Mouse (Mus musculus): ENCODE measurements around the gene Crb3. TPM values are rescaled to one million over a fixed set of nuclear protein-coding genes. Genes with fewer than 3 reads are reported as not detected.

Crb3 gene
- polyA plus RNA-seq (2012; rRNA removed), result 2.0 and 2.4 TPM in 2 replicates

GRCm38 (mm10) chr17:57058891-57059485 is at the start of gene Crb3:
Crb3 (plus strand) TSS chr17:57059105.

GRCm38 (mm10) chr17:57011236-57012141 is 47.4 kb upstream of the Crb3 start, which contains the start of the genes Gtf2f1 and Gm17949:
Gtf2f1 (minus strand) TSS chr17:57011288.
Gm17949 (plus strand) TSS chr17:57011469.

GRCm38 (mm10) chr17:57030931-57031660 is 27.8 kb upstream of the Crb3 start, which contains the start of gene Khsrp:
Khsrp (minus strand) TSS chr17:57031522.

GRCm38 (mm10) chr17:57041554-57041953 is 17.4 kb upstream of the Crb3 start, which contains the start of gene Slc25a41:
Slc25a41 (minus strand) TSS chr17:57041654.

GRCm38 (mm10) chr17:57059486-57059977 is 627 bp downstream of the Crb3 start, which contains the start of gene Slc25a23:
Slc25a23 (minus strand) TSS chr17:57059863.

GRCm38 (mm10) chr17:57078336-57078735 is 19.4 kb downstream of the Crb3 start, which contains the start of gene Dennd1c:
Dennd1c (minus strand) TSS chr17:57078514.

GRCm38 (mm10) chr17:57087049-57087832 is 28.3 kb downstream of the Crb3 start, which contains the start of gene Tubb4a:
Tubb4a (minus strand) TSS chr17:57087782.

GRCm38 (mm10) chr17:57105181-57106034 is 46.5 kb downstream of the Crb3 start, which contains the start of gene Tnfsf9:
Tnfsf9 (plus strand) TSS chr17:57105325.

Other genes starting within 250 kb of the Crb3 start
- gene Rfx2, start 228.1 kb upstream of the Crb3 start, polyA plus RNA-seq (2012; rRNA removed), result 6.4 and 7.4 TPM in 2 replicates
- gene Acsbg2, start 184.7 kb upstream of the Crb3 start, polyA plus RNA-seq (2012; rRNA removed), result not detected in 2 replicates
- gene 1700061G19Rik, start 183.6 kb upstream of the Crb3 start, polyA plus RNA-seq (2012; rRNA removed), result 0.05 and 0.06 TPM in 2 replicates
- 118 and 125 TPM in 2 replicates for gene Mllt1, start 123.7 kb upstream of the Crb3 start, polyA plus RNA-seq (2012; rRNA removed)
- not detected in 2 replicates for gene Acer1, start 77.0 kb upstream of the Crb3 start, polyA plus RNA-seq (2012; rRNA removed)
- 157 and 168 TPM in 2 replicates for gene Clpp, start 68.8 kb upstream of the Crb3 start, polyA plus RNA-seq (2012; rRNA removed)
- 28.8 and 30.1 TPM in 2 replicates for gene Alkbh7, start 61.8 kb upstream of the Crb3 start, polyA plus RNA-seq (2012; rRNA removed)
- not detected in 2 replicates for gene Pspn, start 59.1 kb upstream of the Crb3 start, polyA plus RNA-seq (2012; rRNA removed)
- 90.2 and 95.7 TPM in 2 replicates for gene Gtf2f1, start 47.8 kb upstream of the Crb3 start, polyA plus RNA-seq (2012; rRNA removed)
- gene Gm17949, start 47.6 kb upstream of the Crb3 start, polyA plus RNA-seq (2012; rRNA removed), result 0.10 TPM in 1 of 2 replicates, not detected in the other
- gene Khsrp, start 27.6 kb upstream of the Crb3 start, polyA plus RNA-seq (2012; rRNA removed), result 104 and 105 TPM in 2 replicates
- 0.08 and 0.11 TPM in 2 replicates for gene Slc25a41, start 17.5 kb upstream of the Crb3 start, polyA plus RNA-seq (2012; rRNA removed)
- 75.6 and 77.7 TPM in 2 replicates for gene Slc25a23, start 758 bp downstream of the Crb3 start, polyA plus RNA-seq (2012; rRNA removed)
- gene Dennd1c, start 19.4 kb downstream of the Crb3 start, polyA plus RNA-seq (2012; rRNA removed), result 5.7 and 5.8 TPM in 2 replicates
- 179 and 184 TPM in 2 replicates for gene Tubb4a, start 28.7 kb downstream of the Crb3 start, polyA plus RNA-seq (2012; rRNA removed)
- 6.9 and 7.3 TPM in 2 replicates for gene Tnfsf9, start 46.2 kb downstream of the Crb3 start, polyA plus RNA-seq (2012; rRNA removed)
- 0.61 and 0.76 TPM in 2 replicates for gene Cd70, start 90.7 kb downstream of the Crb3 start, polyA plus RNA-seq (2012; rRNA removed)
- gene Tnfsf14, start 135.1 kb downstream of the Crb3 start, polyA plus RNA-seq (2012; rRNA removed), result 0.04 and 0.10 TPM in 2 replicates
- 1.0 and 1.5 TPM in 2 replicates for gene C3, start 169.0 kb downstream of the Crb3 start, polyA plus RNA-seq (2012; rRNA removed)
- 20.5 and 24.5 TPM in 2 replicates for gene Gpr108, start 189.3 kb downstream of the Crb3 start, polyA plus RNA-seq (2012; rRNA removed)
- gene Trip10, start 190.3 kb downstream of the Crb3 start, polyA plus RNA-seq (2012; rRNA removed), result 17.2 and 21.5 TPM in 2 replicates
- 1.6 TPM in 2 replicates for gene Vav1, start 220.0 kb downstream of the Crb3 start, polyA plus RNA-seq (2012; rRNA removed)